Mouse (Mus musculus) adrenal gland, postnatal 10 days (tissue): Measurements from ENCODE around the gene Rpgrip1. TPM values are rescaled to one million over a fixed set of nuclear protein-coding genes. Genes with fewer than 3 reads are reported as not detected.
A peak's percentile ranks its signal among the peaks of the same experiment; 100 is the strongest.

ENCODE experiments used
- DNase-seq: peaks from one replicate; pipeline ENCODE4 v3.0.0; 2021; ENCODE audit warnings: mixed read lengths
- total RNA-seq, 2 experiments: library from RNA; stranded (reverse); gene quantifications; 2 replicates each; pipeline ENCODE4 v1.2.3; 2021

Gene Rpgrip1
- total RNA-seq, 2 experiments from 2014 or later: 0.42 to 1.3 TPM

DNA sequence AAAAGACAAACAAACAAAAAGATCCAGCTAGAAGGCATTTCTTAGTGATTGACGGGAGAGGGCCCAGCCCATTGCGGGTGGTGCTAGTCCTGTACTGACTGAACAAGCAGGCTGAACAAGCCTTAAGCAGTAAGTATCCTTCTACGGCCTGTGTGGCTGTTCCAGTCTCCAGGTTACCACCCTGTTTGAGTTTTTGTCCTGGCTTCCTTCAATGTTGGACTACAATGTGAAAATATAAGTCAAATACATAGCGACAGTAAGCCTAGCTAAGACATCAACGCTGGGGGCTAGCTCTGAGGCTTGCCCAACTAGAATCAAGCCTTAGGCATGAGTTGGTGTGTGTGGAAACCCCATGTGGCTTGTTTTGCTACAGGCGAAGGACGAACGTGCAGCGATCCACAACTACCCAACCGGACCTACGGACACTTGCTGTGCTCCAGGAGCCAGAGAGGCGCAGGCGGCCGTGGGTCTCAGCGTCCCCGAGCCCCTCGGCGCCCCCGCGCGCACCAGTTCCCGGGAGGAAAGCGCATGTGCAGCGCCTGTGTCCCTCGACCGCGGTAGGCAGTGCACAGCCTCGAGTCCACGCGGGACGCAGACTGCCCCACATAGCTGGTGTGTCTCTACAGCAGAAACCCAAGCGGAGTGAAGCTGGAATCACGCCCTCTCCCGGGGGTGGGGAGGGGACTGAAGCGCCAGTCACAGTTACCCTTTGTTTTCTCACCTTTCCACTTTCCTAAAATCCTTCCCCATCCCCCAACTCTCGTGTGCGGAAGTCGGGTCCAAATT is 8.5 kb downstream of the Rpgrip1 start:
- peak; percentile 69 for DNase-seq

DNA sequence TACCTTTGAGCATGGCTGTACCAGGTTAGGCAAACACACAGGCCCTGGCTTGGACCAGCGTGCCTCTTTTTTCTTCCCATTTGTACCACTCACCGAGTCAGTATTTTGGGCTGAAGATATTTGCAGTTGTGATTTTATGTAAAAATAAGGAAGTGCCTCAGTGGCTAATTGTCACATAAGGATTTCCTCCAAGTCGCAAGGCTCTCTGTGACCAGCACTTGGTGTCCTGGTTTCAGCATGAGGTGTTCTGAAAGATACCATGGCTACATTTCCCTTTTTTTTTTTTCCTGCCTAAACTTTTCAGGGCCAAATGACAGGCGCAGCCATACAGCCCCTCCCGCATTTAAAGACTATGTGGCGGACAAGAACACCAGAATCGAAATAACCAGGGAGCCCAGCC is 9.7 kb downstream of the Rpgrip1 start:
- no peak for DNase-seq

DNA sequence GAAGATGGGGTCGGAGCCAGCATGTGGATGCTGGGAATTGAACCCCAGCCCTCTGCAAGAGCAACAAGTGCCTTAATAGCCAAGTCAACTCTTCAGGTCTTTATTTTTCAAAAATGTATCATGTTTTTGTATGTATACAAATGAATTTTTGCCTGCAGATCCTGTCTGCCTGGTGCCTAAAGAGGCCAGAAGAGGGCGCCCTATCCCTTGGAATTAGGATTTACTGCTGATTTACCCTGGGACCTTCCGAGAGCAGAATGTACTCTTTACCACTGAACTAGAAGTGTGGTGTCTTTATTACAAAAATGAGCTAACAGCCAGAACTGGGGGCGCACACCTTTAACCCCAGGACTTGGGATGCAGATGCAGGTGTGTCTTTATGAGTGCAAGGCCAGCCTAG is 13.4 kb downstream of the Rpgrip1 start:
- DNase-seq: peak; percentile 86

DNA sequence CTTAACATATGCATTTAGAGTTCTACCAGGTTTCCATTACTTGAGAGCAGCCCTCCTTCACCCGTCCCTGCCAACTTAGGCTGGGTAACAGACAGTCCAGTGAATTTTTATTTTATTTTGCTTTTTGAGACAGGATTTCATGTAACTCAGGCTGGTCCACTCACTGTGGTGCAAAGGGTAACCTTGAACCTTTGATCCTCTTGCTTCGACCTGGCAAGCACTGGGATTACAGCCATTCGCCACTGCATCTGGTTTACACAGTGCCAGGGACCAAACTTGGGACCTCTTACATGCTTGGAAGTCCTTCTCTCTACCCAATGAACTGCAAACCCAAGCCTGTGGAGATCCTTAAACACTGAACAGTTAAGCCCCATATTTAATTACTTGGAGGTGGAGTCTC is 14.1 kb downstream of the Rpgrip1 start:
- DNase-seq: no peak

DNA sequence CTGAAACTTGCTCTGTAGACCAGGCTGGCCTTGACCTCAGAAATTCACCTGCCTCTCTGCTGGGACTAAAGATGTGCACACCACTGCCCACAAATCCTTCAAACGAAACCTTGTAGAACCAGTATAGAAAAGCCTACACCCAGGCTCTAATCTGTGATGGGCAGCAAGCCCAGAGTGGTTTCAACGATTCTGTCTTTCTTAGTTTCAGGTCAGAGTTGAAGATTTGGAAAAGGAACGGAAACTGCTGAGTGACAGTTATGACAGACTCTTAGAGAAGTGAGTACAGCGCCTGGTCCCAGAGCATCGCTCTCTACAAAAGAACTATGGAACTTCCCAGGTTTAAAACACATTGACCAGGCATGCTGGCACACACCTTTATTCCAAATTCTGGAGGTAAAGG is 23.1 kb downstream of the Rpgrip1 start:
- DNase-seq: no peak

DNA sequence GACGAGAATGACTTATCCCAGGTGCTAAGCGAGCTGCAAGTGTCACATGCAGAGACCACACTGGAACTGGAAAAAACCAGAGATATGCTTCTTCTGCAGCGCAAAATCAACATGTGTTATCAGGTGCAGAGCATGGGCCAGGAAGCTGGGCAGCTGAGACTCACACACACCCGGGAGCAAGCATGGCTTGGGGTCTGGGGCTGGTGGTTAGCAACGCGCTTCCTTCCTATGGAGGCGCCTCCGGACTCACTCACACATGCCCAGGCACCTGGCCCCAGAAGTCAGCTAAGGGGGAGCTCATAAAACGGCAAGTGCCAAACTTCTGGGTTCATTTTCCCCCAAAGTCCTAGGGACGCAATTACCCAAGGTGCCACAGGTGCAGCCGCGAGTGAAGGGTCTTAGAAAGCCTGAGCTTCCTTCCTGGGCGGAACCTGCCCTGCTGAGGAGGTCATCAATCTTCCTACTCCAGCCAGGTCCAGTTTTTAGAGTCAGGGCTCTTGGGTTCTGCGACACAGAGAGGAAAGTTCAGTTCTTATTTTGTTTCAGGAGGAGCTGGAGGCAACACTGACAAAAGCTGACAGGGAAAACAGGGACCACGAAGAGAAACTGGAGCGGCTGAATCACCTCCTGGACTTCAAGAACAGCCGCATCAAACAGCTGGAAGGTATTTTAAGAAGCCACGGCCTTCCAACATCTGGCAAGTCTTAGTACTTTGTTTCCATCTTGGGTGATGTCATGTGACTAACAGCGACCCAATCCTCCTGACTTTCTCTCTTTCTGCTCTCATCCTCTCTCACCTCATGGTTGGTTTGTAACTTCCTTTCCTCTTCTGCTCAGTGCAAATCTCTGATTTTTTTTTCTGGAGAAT is 30.3 kb downstream of the Rpgrip1 start:
- no peak for DNase-seq

DNA sequence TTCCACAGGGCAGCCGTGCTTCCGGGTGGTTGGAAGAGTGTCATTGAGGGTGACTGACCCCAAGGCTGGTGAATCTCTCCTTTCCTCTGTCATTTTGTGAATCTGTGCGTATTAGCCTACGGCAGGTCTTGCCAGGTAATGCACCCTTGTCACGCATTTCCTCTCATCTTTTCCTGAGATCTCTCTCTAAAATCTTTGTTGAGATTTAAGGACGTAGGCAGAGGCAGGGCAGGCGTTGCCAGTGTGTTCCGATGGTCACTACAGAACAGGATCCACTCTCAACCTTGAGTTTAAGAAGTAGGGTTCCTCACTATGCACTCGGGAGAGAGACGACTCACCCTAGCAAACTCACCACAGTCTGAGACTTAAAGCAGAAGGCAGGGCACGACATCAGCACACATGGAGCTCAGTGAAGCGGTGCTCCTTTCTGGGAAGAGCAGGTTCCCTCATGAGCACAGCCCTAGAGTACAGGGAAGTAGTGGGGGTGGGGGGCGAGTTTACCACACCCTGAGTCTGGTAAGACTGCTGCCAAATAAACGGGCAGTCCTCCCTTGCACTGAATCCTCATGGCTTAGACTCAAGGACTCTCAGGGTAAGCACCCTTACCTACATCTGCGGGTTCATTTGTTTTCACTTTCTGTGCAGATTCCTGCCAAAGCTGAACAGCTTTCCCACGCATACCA is 31.1 kb downstream of the Rpgrip1 start:
- no peak for DNase-seq

DNA sequence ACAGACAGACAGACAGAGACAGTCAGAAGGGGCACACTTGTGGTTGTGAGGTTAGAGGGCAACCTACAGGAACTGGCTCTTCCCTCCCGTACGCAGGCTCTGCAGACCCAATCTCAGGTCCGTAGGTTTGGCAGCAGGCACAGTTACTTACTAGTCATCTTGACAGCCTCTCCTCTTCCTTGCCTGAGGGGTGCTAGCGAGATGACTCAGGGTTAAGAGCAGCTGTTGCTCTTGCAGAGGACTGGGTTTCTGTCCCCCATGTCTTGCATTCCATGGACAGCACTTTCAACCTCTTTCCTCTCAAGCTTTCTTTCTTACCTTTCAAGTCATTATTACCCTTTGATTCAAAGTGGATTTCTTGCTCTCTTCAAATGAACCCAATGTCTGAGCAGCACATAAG is 33.7 kb downstream of the Rpgrip1 start:
- no peak for DNase-seq

DNA sequence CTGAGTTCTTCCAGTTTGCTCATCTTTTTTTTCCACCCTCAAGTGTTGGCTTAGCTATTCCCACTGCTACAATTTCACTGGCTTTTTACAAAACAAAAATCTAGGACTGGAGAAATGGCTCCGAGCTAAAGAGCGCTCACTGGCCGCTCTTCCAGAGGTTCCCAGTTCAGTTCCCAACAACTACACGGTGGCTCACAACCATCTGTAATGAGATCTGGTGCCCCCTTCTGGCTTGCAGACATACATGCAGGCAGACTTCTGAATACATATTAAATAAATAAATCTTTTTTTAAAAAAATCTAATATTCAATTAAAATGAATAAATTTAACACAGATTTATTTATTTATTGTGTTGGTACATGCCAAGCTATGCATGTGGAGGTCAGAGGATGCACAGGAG is 36.0 kb downstream of the Rpgrip1 start:
- peak; percentile 18 for DNase-seq

DNA sequence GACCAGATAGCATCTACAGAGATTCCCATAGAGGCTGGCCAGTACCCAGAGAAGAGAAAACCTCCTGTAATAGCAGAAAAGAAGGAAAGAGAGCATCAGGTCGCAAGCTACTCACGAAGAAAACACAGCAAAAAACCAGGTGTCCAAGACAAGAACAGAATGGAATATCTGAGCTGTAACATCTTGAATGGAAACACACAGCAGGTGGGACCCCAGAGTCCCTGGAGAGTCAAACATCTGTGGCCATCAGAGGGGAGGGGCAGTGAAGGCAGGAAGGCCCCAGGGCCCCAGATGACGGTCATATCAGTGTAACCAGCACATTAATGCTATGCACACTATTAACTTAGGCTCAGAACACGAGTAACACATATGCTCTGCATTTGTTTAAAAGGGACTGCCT is 39.4 kb downstream of the Rpgrip1 start:
- no peak for DNase-seq

DNA sequence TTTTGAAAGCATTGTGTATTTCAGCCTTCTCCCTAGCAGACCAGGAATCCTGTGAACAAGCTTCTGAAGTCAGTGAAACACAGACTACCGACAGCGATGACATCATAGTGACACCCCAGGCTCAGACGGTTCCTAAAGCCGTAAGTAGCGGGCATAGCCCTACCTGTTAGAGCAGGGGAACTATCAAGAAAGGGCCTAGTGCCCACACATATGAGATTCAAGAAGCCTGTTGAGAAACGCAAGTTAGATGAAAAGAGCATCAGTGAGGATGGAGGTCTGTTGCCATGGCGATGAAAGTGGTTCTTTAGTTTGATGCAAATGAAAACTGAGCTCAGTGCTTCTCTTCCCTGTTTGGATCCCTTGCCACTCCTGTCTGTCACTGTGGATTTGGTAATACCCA is 41.7 kb downstream of the Rpgrip1 start:
- DNase-seq: no peak

DNA sequence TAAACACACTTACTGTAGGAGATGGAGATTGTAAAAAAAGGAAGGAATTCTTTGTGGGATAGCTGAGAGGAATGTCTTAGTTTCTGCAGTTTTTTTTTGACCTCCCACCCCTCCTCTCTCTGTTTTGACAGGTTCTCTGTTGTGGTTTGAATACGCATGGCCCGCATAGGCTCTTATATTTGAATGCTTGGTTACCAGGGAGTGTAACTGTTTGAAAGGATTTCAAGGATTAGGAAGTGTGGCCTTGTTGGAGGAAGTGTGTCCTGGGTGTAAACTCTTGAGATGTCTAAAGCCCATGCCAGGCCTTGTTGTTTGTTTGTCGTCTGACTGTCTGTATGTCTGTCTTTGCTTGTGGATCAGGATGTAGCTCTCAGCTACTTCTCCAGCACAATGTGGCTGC is 42.1 kb downstream of the Rpgrip1 start:
- DNase-seq: no peak

DNA sequence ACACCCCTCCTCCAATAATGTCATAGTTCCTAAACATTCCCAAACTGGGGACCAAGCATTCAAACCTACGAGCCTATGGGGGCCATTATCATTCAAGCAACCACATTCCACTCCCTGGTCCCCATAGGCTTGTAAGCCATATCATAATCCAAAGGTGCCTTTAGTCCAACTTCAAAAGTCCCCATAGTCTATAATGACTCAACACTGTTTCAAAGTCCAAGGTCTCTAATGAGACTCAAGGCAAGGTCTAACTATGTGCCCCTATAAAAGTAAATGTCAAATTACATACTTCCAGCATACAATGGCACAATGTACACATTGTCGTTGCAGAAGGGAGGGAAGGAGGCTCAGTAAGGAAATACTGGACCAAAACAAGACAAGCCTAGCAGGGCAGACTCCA is 44.5 kb downstream of the Rpgrip1 start:
- no peak for DNase-seq

DNA sequence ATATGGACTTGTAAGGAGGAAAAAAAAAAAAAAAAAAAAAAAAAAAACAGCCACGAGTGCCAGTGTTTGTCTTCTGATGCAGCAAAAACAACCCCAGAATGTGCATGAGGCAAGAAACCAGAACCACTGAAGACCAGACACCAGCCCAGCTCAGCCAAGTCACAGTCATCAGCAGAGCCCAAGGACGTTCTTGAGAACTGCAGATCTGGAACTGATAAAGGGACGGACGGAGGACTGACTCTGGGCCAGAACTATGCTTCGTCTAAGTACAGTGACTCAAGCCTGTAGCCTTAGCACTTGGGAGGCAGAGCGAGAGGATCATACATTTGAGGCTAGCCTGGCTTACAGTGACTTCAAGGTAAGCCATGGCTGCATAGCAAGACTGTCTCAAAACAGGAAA is 50.4 kb downstream of the Rpgrip1 start:
- DNase-seq: peak; percentile 56

DNA sequence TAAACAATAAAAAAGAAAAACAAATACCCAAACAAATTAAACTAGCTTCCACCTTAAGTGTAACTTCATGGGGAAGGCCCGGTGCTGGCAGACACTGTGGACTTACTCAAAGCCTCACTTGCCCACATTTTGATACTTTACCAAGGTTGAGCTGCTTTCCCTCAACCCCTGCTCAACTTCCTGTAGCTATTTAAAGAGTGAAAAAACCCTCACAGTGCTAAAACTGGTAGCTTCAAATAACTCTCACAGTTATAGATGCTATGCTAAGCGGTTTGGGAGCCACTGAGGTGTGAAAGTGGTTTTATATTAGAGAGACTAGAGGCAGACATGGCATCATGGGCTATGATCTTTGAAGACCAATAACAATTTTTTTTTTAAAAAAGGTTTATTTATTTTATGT is 56.1 kb downstream of the Rpgrip1 start:
- DNase-seq: no peak

DNA sequence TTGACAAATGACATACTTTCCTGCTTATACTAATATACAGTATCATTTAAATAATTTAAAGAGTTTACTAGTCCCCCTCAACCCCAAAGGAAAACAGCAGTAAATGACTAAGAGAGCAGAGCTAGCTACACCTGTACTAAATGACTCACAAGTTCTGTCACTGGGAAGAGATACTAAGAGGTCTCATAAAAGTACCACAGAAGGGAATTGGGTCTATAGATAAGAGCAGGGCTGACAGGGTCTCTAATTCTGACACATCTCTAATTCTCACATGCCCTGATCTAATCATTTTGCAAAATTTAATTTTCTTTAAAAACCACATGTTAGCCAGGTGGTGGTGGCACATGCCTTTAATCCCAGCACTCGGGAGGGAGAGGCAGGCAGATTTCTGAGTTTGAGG is 78.3 kb downstream of the Rpgrip1 start:
- no peak for DNase-seq

DNA sequence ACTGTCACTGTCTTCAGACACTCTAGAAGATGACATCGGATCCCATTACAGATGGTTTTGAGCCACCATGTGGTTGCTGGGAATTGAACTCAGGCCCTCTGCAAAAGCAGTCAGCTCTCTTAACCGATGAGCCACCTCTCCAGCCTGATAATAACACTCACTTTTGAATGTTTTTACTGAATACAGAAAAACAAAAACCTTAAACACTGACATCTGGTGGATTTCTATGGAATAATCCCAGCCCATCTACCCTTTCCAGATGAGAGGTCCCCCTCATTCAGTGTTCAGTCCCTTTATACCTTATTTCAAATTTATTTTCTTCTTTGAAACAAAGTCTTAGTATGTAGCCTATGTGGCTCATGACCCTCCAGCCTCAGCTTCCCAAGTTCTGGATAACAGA is 79.0 kb downstream of the Rpgrip1 start:
- DNase-seq: no peak

DNA sequence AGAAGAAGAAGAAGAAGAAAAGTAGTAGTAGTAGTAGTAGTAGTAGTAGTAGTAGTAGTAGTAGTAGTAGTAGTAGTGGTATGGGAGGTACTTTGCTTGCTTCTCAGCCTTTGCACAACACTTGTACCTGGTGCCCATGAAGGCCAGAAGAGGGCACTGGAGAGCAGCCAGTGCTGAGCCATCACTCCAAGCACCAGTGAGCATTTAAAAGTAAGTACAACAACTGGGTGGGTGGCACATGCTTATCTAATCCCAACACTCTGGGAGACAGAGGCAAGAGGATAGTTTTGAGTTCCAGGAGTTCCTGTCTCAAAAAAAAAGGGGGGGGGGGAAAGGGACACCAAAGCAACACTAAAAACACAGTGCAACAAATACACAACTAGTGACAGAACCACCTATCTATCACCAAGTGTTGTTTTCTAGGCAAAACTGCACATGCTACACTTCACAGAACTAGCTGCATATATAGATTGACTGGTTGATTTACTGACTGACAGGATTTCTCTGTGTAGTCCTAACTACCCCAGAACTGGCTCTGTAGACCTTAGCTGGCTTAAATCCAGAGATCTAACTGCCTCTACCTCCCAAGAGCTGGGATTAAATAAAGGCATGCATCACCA is 80.3 kb downstream of the Rpgrip1 start:
- peak; percentile 67 for DNase-seq

DNA sequence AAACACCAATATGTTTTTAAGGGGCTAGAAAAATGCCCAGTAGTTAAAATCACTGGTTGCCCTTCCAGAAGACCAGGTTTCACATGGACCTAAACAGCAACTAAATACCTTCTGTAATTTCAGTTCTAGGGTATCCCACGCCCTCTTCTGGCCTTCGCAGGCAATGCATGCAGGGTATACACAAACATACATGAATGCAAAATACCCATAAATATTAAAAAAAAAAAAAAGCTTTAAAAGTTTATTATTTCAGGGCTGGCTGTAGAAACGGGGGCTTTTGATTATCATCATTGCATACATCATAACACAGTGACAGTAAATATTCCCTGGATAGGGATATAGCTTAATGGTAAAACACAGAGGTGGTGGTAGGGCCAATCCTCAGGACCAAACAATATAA is 85.2 kb downstream of the Rpgrip1 start:
- DNase-seq: peak; percentile 64

DNA sequence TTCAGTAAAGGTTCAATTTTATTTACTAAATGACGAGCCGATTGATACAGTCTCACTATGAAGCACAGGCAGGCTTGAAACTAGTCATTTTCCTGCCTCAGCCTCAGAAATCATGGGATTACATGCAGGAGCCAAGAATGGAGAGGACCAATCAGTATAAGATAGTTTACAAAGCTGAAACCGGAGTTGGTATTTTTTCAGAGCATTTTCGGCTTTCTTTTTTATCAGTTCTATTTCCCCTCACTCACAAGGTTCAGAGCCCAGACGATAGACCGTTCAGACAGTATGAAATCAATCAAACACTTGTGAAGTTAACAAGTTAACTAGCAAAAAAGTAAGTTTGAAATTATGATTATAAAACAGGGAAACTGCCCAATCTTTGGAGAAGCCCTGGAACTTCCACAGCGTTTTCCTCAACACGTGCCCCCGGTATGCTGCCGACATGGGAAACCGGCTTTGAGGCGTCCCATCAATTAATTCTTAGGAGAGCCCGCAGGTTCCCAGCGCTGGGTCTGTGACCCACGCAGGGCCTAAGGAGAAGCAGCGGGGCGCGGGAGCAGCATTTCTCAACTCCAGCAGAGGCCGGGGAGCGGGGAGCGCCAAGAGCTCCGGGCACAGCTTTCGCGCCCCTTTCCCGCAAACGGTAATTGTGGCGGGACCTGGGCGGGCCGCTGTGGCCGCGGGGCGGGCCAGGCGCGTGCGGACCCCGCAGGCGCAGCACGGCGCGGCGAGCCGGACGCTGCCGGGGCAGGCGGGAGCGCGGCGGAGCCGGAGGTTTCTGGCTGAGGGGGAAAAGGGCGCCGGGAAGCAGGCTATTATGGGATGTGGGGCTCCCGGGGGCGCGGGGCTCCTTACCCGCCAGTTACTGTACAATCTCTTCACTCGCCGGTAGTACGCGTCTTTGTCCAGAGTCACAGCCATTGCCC is 86.0 kb downstream of the Rpgrip1 start:
- peak; percentile 55 for DNase-seq

DNA sequence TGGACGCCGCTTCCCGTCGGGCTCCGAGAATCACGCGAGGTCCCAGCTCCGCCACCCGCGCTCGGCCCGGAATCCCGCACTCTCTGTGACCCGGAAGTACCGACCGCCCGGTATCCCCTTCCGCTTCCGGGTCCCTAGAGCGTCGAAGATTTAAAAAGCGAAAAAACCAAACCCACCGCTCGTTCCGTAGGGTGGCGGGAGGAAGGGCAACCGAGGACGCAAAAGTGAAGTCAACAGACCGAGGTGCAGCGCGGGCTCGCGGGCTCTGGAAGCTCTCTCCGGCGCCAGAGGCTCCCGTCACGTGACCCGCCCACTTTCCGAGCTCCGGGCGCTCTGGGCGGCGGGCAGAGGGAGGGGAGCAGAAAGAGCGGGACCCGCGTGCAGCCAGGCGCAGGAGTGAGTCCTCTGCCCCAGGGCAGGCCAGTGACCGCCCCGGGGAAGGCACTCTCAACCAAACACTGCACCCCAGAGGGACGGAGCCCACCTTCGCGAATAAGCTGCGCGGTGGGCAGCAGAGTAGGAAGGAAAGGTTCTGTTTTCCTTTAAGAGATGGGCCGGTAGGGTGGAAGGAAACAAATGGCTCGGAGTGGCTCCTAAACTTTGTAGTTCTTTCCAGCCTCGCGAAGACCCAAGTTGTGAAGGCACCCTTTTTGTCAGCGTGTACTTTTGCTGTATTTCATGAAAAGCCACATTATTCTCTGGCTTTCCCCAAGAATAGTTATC is 86.8 kb downstream of the Rpgrip1 start, which contains the start of gene Supt16:
Supt16 (minus strand) TSS at position 261 of the 723 bp plus-strand sequence.
- DNase-seq: peak; percentile 89
